40 mouse cellular contexts compared by ENCODE assay signal in genomic region chr4:134835486-134835885, GRCm38 (mm10). TPM values are rescaled to one million over a fixed set of nuclear protein-coding genes. Genes with fewer than 3 reads are reported as not detected.
"Had no signal": no experiment of that assay in that cellular context is flagged by ENCODE, and none has a peak within 500 bp of the region (broad histone marks: within the 10 kb centered on the region; RNA-seq: fewer than 3 reads in every experiment).

No protein-coding gene starts in this region.

- H3K4me2 ChIP-seq: heart, embryonic 11.5 days; heart, embryonic 12.5 days; heart, embryonic 13.5 days; heart, embryonic 15.5 days; hindbrain, embryonic 12.5 days; hindbrain, embryonic 13.5 days; hindbrain, embryonic 14.5 days; hindbrain, embryonic 15.5 days; intestine, embryonic 15.5 days; kidney, embryonic 15.5 days had no signal

- ATAC-seq: hindbrain, embryonic 16.5 days; hindbrain, postnatal 0 days; inflammation-experienced regulatory T-cells, adult 6 months; intestine, embryonic 15.5 days; intestine, embryonic 16.5 days; intestine, postnatal 0 days had no signal

- H3K27ac ChIP-seq: heart, embryonic 10.5 days; heart, embryonic 13.5 days; heart, embryonic 15.5 days; hindbrain, embryonic 10.5 days; hindbrain, embryonic 12.5 days; hindbrain, embryonic 13.5 days; hindbrain, embryonic 14.5 days; hindbrain, embryonic 15.5 days; hindbrain, postnatal 0 days; intestine, embryonic 15.5 days; kidney, embryonic 15.5 days; kidney, postnatal 0 days; layer of hippocampus, adult 2 months had no signal

- H3K27me3 ChIP-seq: heart, embryonic 12.5 days; heart, embryonic 13.5 days; heart, embryonic 15.5 days; hindbrain, embryonic 12.5 days; hindbrain, embryonic 13.5 days; hindbrain, embryonic 15.5 days; intestine, embryonic 15.5 days; kidney, embryonic 15.5 days had no signal

- H3K4me3 ChIP-seq: heart, embryonic 10.5 days; heart, embryonic 12.5 days; heart, embryonic 13.5 days; heart, embryonic 15.5 days; hindbrain, embryonic 10.5 days; hindbrain, embryonic 12.5 days; hindbrain, embryonic 13.5 days; hindbrain, embryonic 15.5 days; intestine, embryonic 15.5 days; kidney, embryonic 15.5 days; layer of hippocampus, adult 2 months had no signal

- DNase-seq: heart, postnatal 10 days; heart, postnatal 14 days; heart, postnatal 36 days; kidney, adult 11 months; kidney, adult 18-20 months; kidney, adult 8-10 months; kidney, adult 9 months; kidney, postnatal 10 days; kidney, postnatal 14 days; kidney, postnatal 25 days; kidney, postnatal 36 days; kidney, postnatal 4 days; layer of hippocampus, adult 9-11 months; layer of hippocampus, postnatal 36 days had no signal

- H3K9me3 ChIP-seq: heart, embryonic 10.5 days; heart, embryonic 12.5 days; heart, embryonic 13.5 days; heart, embryonic 15.5 days; hindbrain, embryonic 10.5 days; hindbrain, embryonic 12.5 days; hindbrain, embryonic 13.5 days; hindbrain, embryonic 15.5 days; intestine, embryonic 15.5 days; kidney, embryonic 15.5 days had no signal

- H3K9ac ChIP-seq: heart, embryonic 12.5 days; heart, embryonic 13.5 days; heart, embryonic 15.5 days; hindbrain, embryonic 12.5 days; hindbrain, embryonic 13.5 days; hindbrain, embryonic 14.5 days; hindbrain, embryonic 15.5 days; intestine, embryonic 15.5 days; kidney, embryonic 15.5 days had no signal

- H3K4me1 ChIP-seq: heart, embryonic 10.5 days; heart, embryonic 12.5 days; hindbrain, embryonic 10.5 days; hindbrain, embryonic 12.5 days; intestine, embryonic 15.5 days; kidney, embryonic 15.5 days had no signal

RNA-seq across cellular contexts. Expression of gene Rhd, which starts 28.9 kb away (rescaled TPM):
- total RNA-seq: layer of hippocampus, adult 18-20 months; layer of hippocampus, adult 2 months; layer of hippocampus, adult 8-10 months; layer of hippocampus, postnatal 10 days; layer of hippocampus, postnatal 14 days; layer of hippocampus, postnatal 25 days; layer of hippocampus, postnatal 36 days; left cerebral cortex, adult 18-20 months had no signal
- polyA plus RNA-seq: large intestine, adult 2 months had no signal
